Mouse (Mus musculus) megakaryocyte-erythroid progenitor cell, adult 5 weeks (primary cell): Measurements from ENCODE around the gene Prkg1. TPM values are rescaled to one million over a fixed set of nuclear protein-coding genes. Genes with fewer than 3 reads are reported as not detected.

Experiments
- polyA plus RNA-seq: library from polyadenylated mRNA; stranded (reverse); fragments of >175 nt; gene quantifications from 2 replicates; pipeline ENCODE4 v1.2.3, GENCODE M21; 2012

Prkg1 gene
- 1.1 and 2.0 TPM in 2 replicates for polyA plus RNA-seq

GRCm38 (mm10) chr19:31764801-31765340 is at the start of gene Prkg1:
Prkg1 (minus strand) TSS chr19:31765033.

DNA sequence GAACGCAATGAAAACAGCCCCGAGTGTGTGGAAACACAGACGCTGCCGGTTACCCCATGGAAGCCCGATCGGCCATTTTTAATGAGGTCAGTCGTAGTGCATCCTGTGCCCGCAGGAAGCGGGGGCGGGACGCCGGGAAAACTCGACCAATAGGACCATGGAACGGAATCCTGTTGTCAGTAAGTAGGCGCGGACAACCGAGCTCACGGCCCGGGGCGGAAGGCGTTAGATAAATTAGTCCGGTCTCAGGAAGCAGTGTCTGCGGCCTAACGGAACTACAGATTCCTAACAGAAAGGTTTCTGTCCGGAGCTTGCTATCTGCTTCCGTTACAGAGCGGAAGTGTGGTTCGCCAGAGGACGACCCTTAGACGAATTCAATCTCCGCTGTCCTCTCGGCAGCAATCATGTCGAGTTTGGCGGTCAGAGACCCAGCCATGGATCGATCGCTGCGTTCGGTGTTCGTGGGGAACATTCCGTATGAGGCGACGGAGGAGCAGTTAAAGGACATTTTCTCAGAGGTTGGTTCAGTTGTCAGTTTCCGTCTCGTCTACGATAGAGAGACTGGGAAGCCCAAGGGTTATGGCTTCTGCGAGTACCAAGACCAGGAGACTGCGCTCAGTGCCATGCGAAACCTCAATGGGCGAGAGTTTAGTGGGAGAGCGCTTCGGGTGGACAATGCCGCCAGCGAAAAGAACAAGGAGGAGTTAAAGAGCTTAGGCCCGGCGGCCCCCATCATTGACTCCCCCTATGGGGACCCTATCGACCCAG is 682.0 kb downstream of the Prkg1 start, which contains the start of gene Cstf2t:
Gene Cstf2t, plus strand, starts transcription at position 176 of the 768 bp plus-strand sequence.

DNA sequence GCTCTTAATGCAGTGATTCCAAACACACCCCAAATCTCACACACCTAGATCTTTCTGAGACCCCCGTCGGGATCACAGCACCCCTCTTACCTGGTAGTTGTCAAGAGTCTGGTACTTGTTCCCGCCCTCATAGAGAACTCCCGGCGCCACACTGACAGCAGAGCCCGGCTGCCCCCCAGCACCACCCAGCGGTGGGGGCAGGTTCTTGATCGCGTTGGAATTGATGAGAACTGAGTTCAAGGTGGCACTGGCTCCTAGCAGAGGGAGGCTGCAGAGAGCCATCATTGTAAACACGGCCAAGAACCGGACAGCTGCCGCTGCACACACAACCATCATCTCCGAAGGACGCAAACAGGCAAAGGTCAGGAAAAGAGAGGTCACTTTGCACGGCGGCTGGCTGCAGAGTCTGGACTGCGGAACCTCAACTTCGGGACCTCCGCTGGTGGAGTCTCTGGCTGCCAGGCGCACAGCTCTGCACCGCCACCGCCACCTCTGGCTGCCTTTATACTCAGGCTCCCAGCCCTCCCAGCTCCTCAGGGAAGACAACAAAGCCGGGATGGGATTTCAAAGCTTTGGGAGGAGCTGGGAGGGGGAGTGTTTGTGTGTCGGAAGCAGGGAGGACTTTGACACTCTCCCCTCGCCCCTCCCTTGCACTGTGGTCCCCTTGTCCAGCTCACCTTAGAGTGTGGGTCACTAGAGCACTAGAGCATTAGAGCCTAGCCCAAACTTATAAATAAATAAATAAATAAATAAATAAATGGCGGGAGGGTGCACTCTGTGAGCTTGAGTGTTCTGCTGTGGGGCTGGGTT is 1215.6 kb downstream of the Prkg1 start, which contains the start of gene Dkk1:
Gene Dkk1, minus strand, starts transcription at position 622 of the 810 bp plus-strand sequence.

Other genes with a start within 250 kb of the Prkg1 start
- not detected in 2 replicates for gene A1cf, start 103.7 kb upstream of the Prkg1 start, polyA plus RNA-seq